Mouse (Mus musculus): Measurements from ENCODE around the gene Limk2. TPM values are rescaled to one million over a fixed set of nuclear protein-coding genes. Genes with fewer than 3 reads are reported as not detected.

The Limk2 gene
- total RNA-seq, 2 experiments from 2014 or later: 25.2 to 27.7 TPM

DNA sequence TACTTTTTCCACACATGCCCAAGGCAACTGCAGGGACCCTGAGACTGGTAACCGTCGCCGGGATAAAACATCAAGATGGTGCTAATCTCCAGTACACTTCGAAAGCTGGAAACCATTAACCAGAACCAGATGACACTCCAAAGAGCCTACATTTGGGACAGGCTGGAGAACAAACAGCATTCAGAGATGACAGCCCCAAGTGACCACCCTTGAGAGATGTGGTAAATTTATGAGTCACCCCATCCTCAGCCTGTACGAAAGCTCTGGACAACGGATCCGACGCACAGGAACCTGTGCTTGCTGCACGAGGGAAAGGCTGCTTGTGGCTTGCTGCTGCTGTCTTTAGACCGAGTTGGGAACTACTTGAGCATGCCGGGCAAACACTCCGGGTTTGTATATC is 34.2 kb downstream of the Limk2 start:
- no peak for DNase-seq
- intact Hi-C loops (cut with DNase I): no loop called here

DNA sequence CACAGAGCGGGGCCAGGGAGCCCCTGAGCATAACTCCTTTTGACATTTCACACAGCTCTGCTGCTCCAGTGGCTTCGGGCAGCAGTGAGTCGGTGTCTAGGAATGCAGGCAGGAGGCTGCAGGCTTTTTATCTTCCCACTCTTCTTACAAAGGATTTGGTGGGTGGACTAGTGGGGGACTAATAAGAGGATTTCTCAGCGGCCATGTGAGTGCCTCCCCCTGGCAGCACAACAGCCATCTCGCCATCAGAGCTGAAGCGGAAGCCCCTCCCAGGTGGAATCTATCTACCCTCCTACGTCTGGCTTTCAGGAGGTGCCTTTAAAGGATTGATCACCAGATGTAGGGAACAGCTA is 34.7 kb downstream of the Limk2 start:
- intact Hi-C loops (cut with DNase I): no loop called here
- DNase-seq: peak; percentile 21 to 32

DNA sequence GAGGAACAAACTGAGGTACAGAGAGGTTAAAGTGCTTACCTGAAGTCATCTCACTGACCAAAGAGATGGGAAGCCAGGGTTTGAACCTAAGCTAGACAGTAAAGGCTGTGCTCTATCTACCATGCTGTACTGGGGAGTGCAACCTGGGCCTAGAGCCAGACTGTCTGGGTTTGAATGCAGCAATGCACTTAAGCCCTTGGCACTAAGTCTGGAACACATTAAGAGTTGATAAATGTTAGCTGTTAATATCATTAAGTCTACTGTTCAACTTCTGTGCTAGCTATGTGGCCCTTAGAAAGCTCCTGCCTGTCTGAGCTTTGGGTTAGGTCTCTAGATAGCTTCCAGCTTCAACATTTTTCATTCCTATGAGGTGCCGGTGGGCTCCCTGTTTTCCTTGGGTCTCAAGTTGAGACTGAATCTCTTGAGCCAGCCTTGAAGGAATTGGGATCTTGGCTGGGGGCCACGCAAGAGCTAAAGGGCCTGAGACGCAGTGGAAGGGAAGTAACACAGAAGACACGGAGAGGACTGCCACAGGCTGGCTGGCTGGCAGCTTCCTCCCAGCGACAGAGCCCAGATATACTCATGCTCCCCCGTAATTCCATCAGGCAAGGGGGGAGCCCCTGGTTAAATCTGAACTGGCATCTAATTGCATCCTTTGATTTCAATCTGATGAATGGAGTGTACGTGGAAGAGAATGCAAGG is 35.2 kb downstream of the Limk2 start:
- intact Hi-C loops (cut with DNase I): no loop called here
- DNase-seq: peak; percentile 28 to 42

DNA sequence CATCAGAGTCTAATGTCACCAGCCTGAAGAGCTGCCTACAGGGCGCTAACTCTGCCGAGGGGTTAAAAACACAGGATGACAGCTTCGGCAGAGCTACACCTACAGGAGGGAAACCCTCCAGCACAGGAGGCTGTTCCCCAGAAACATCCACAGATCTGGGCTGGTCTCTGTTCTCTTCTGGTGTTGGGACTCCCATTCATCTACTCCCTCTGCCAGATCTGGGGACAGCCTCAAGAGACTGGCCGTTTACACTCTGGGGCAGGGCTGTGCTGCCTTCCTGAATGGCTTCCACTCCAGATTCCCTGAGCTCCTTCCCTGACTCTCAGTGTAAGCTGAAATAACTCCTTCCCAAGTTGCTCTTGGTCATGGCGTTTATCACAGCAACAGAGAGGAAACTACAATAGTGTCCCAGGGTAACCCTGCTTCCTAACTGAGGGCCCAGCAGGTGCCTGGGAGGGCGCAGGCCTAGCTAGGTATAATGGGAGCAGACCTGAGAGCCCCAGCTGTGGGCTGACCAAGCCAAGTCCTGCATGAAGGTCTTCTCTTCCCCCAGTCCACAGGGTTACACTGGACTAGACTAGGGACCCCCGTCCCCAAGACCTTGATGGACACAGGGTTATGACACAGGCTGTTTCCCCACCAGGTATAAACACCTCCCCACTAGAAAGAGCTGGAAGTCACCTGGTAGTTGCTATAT is 37.2 kb downstream of the Limk2 start:
- intact Hi-C loops (cut with DNase I): loop anchor here (2.0 kb wide), 1 partner anchor 39 kb away; no protein-coding TSS in a partner anchor
- DNase-seq: no peak

DNA sequence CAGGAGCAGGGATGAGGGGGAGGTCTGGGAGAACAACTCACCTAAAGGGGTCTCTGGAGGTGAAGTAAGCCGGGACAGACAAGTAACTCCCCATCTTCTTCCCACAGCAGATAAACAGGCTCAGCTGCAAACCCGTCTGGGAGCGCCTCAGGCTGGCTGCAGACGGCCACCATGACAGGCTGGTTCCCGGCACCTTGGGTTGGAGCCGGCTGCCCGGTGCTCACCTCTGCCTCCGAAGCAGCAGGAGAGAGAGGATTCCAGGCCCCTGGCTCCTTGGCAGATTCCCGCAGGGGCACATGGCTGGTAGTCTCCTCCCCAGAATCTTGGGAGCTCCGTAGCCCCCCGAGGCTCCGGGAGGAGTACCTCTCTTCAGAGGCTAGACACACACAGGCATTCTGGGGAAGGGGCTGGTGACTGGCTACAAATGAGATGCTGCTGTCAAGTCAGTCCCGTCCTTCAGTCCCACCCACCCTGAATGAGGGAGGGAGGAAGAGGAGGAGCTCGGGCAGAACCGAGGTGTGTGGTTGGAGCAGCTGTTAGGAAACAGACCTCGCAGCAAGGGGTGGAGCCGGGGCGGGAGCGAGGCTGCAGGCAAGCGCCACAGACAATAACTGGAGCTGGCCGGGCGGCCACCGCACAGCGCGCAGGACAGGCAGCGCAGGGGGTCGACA is 37.9 kb downstream of the Limk2 start:
- intact Hi-C loops (cut with DNase I): loop anchor here (2.0 kb wide), 1 partner anchor 38 kb away; no protein-coding TSS in a partner anchor
- DNase-seq: peak; percentile 86 to 87

DNA sequence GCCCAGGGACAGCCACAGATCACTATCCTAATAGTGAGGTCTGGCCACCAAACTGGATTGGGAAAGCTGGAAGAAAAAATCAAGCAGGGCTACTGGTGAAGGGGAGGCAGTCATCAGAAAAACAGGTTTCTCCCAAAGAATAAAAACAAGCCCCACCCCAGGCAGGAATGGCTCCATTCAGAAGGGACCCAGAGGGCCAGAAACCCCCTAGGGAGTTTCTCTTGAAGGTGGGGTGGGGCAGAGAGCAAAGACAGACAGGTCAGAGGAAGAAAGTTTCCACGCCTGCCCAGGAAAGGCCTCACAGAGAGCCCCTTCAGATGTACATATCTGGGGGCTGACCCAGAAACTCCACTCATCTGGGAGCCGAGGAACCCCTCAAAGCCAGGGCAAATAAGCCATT is 38.8 kb downstream of the Limk2 start:
- intact Hi-C loops (cut with DNase I): loop anchor here (2.0 kb wide), 1 partner anchor 37 kb away; no protein-coding TSS in a partner anchor
- DNase-seq: no peak

DNA sequence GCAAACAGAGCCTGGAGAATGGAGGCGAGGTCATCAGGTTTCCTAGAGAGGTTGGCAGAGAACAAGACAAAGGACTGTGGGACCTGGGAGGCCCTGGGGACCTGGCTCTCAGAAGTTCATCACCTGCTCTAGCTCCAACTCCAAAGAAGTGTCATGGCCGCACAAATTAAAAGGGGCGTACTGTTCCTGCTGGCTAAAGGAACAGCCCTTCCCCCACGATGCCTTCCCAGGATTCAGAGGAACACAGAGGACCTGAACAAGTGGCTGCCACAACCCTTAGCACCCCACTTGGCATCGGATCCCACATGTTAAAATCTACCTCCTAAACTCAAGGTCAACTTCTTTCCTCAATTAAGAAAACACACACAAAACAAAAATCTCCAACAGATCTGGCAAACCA is 39.5 kb downstream of the Limk2 start:
- no peak for DNase-seq
- intact Hi-C loops (cut with DNase I): no loop called here

DNA sequence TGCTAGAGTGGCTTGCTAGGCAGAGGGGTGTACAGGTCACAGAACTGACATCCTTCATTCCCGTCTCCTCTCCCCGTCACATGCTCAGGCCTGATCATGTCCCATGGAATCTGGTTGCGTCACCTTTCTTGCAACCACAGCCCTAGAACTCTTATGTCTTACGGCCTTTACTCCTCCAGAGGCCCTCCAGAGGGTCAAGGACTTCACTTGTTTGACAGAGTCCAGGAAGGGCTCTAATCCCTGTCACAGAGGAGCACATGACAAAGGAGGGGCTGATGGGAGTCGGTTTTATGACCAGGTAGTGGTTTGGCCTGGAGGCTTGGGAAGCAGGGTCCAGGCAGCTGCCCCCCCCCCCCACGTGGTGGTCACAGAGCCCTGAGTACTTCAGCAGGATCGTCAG is 40.0 kb downstream of the Limk2 start:
- DNase-seq: no peak
- intact Hi-C loops (cut with DNase I): no loop called here

DNA sequence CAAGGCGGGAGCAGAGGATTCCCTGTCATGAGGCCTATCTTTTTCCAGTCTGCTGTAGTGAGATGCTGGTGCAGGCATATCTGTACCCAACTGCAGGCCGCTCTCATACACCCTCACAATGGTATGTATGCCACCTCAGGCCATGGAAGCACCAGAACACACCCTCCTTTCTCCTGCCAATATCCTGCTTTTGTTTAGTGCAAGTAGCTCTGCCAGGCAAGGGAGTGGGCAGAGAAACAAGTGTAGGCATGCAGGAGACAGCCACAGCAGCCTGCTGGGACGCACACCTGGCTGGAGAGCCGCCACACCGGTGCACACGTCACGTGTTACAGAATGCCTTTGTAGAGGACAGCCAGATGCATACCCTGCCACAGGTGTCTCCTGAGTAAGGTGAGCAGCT is 42.6 kb downstream of the Limk2 start:
- intact Hi-C loops (cut with DNase I): no loop called here
- DNase-seq: no peak

DNA sequence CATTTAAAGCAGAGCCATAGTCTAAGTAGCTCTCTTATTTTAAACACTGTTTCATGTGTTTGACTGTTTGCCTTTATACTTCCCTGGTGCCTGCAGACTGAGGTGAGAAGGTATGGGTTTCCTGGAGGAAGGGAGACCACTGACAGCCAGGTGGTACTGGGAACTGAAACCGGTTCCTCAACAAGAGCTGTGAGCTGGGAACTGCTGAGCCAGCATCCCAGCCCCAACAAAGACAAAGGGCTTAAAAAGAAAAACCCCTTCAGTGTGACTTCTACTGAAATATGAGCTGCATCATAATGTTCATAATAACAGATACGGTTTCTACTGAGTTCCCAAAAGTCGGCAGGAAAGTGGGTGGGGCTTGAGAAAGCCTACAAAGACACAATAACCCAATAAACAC is 46.1 kb downstream of the Limk2 start:
- no peak for DNase-seq
- intact Hi-C loops (cut with DNase I): no loop called here

DNA sequence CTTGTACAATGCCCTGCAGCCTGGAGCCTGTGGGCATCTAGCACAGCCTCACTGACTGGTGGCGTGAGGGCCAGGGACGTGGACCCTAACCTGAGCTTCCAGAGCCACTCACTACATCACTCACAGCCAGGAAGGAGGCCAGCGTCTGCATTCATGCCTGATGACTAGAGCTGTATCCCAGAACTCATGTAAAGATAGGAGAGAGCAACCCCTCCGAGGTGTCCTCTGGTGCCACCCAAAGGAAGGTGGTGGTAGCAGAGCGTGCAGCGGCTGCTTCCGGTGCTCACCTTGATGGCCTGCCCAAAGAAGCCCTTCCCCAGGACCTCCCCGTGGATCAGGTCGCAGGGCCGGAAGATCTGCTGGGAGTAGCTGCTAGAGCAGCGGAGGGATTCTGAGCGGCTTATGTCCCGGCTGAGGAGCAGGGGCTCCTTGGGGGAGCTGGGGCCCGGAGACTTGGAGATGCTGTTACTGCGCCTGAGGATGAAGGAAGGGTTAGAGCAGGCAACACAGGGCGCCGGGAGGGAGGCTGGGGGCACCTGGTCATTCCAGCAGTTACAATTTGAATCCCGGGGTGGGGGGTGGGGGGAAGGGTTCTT is 55.9 kb downstream of the Limk2 start:
- intact Hi-C loops (cut with DNase I): no loop called here
- peak in 1 of 2 experiments; percentile 44 for DNase-seq

DNA sequence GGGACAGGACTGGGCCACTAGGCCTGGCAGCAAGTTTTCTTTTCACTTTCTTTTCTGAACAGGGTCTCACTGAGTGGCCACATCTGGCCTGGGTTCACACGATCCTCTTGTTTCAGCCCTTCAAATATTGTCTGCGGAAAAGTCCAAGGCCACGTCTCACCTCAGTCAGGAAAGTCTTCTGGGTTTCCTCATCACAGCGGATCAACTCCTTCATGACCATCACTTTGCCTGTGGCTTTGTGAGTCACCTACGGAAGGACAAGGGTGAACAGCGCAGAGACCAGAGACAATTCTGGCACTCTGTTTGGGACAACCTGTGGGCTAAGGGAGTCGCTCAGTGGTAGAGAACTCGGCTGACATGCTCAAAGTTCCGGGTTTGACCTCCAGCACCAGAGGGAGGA is 56.9 kb downstream of the Limk2 start:
- intact Hi-C loops (cut with DNase I): no loop called here
- DNase-seq: no peak

DNA sequence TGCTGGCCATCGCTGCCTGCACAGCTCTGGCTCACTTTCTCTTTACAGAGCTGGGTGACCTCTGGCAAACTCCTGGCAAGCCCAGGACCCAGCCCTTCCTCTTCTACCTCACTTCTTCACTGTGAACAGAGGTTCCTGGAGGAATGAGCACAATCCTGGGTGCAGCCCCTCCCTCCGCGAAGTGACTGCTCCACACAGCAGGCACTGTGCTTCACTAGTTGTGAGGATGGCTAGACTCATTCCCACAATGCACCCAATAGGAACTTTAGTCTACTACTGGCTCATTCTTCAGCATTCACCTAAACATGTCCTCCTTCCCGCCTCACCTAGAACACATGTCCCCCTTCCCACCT is 59.7 kb downstream of the Limk2 start:
- intact Hi-C loops (cut with DNase I): loop anchor here (5.0 kb wide), 1 partner anchor 163 kb away; the partner anchor contains the start of gene Selenom

DNA sequence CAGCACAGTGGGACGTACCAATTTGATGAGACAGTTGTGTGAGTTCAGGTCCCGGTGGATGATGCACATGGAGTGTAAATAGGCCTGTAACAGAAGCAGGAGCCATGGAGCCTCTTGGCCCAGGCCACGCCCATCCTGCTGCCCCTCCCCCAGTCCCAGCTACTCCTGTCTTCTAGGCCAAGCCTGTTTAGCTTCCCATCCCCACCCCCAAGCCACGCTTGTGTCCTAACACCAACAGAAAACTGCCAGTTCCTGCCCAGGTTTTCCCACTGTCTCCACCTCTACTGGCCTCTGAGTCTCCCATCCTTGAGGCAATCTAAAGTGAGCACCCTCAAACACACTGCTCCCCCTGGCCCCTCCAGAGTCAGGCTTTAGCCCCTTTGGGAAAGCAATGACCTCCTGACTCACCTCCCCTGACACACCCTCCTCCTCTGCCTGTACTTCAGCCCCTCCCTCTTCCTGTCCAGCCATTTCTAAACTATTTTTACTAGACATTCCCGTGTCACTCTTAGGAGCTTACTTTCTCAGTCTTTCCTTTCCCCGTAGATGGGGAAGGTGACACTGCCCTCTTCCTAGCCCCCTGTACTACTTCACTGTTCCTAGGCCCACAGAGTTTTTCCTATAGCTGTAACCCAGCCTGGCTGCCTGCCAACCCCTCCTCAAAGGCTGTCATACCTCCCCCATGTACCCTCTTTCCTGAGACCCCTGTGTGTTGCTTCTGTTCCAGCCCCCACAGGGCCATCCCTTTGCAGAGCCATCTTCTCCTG is 60.2 kb downstream of the Limk2 start:
- peak; percentile 47 to 55 for DNase-seq
- intact Hi-C loops (cut with DNase I): loop anchor here (5.0 kb wide), 1 partner anchor 164 kb away; the partner anchor contains the start of gene Selenom

More for the DNA sequence above, 59.7 kb downstream of the Limk2 start:
- DNase-seq: no peak

DNA sequence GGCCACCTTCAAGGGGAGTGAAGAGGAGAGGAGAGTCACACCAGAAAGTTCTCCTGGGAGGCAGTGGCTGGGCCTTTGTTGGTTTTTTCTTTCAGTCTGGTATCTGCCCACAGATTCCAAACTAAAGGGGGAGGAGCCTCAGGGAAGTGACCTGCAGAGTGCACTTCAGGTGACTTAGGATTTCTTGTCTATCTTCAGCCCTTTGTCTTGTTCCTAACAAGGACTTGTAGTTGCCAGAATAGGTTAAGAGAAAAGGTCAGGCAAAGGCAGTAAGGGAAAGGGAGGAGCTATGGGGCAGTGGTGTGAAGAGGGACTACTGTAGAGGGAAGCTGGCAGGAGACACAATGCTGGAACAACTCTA is 61.2 kb downstream of the Limk2 start:
- intact Hi-C loops (cut with DNase I): loop anchor here (2.0 to 5.0 kb wide), 2 partner anchors 61 to 164 kb away; partner anchors contain the start of genes Limk2 and Selenom

DNA sequence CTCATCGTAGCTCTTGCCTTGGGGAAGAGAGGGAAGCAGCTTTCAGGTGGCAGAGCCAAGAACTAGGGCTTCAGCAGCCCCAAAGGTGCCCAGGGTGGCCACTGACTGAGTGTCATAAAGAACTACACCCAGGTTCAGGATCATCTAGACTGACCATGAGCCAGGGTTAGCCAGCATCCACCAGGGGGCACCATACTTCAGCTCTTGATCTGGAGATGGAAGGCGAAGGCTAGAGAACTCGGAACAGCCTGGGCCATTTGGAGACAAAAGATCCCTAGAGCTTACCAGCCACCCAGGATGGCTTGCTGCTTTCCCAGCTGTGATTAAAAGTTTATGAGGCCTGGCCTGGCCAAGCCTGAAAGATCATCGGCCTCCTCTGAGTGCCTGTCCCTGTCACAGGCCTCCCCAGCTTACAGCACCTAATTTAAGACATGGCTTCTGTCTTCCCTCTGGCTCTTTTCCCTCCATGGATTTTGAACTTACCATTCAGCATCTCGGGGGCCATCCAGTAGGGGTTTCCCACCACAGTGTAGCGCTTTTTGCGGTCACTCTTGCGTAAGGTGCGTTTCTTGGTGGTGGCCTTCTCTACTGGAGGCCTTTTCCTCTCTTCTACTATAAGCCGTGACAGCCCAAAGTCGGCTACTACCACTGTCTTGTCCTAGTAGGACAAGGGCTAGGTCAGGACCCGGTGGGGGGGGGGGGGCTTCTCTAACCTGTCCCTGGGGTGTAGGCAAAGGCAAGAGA is 61.7 kb downstream of the Limk2 start:
- intact Hi-C loops (cut with DNase I): loop anchor here (2.0 to 5.0 kb wide), 2 partner anchors 62 to 165 kb away; partner anchors contain the start of genes Limk2 and Selenom
- peak; percentile 89 to 95 for DNase-seq

More for the DNA sequence above, 61.2 kb downstream of the Limk2 start:
- DNase-seq: no peak

DNA sequence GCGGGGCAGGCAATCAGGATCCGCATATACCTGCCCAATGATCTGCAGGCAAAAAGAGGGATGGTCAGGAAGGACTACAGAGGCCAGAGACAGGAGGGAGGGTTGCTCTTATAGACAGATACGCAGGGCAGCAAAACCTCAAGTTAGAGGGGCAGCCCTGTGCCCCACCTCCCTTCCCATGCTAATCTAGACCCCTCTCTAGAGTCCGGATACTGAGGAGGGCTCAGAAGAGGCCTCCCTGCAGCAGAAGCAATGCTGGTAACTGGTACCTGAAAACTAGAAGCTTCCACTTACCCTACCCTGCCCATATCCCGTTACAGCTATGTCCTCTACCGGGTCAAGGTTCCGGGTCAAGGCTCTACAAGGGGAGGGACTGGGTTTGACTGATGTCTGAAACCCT is 62.6 kb downstream of the Limk2 start:
- no peak for DNase-seq
- intact Hi-C loops (cut with DNase I): loop anchor here (2.0 to 5.0 kb wide), 2 partner anchors 62 to 166 kb away; partner anchors contain the start of genes Limk2 and Selenom

DNA sequence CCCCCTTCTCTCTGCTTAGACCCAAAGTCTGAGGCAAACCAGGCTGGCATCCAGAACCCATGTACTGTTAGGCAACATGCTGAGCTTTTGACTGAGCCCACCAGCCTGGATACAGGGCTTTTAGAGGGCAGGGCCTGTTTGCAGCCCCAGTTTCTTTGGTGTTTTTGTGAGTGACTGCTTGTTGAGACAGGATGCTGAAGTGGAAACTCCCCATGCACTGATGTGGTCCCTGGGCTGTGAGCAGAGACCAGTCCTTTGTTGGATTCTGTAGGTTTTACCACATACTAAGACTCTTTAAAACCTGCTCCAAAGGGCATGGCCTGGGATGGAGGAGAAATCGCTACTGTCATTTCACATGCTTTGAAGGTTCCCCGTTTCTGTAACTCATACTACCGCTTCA is 64.1 kb downstream of the Limk2 start:
- intact Hi-C loops (cut with DNase I): loop anchor here (5.0 kb wide), 1 partner anchor 167 kb away; the partner anchor contains the start of gene Selenom
- DNase-seq: no peak

DNA sequence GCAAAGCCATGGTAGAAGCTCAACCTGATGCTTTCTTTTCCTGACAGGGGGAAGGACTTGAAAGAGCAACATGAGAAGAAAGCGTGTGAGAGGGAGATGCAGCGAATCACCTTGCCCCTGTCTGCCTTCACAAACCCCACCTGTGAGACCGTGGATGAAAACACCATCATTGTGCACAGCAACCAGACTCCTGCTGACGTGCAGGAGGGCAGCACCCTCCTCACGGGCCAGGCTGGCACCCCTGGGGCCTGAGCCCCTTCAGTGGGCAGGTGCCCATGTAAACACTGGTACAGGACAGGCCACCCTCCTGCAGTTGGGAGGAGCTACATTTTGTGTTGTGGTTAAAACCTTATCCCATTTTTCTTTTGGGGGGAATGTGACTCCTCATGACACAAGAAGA is 67.5 kb downstream of the Limk2 start:
- no peak for DNase-seq

More for the DNA sequence above, 67.5 kb downstream of the Limk2 start:
- intact Hi-C loops (cut with DNase I): no loop called here
